Mouse (Mus musculus) lung, postnatal 14 days (tissue): ENCODE data around the gene Baz2b.
A peak's percentile ranks its signal among the peaks of the same experiment; 100 is the strongest.

ENCODE experiments used
- DNase-seq: peaks from one replicate; pipeline ENCODE4 v3.0.0; 2021

The Baz2b gene

DNA sequence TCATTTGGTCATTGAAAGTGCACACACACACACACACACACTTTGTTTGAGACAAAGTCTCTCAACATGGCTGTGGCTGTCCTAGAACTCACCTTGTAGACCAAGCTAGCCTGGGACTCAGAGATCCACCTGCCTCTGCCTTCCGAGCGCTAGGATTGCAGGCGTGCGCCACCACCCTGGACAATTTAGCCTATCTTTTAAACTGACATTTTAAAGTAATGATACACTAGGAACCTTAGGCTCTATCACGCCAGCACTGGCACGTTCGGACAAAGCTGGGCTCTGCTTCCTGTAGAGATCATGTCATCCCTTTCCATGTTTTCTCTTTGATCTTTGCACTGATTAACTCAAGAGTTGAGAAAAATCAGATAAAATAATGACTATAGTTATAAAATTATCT, 81.0 kb downstream of the Baz2b start:
- DNase-seq, result no peak

GRCm38 (mm10) chr2:60126831-60127230, 82.8 kb downstream of the Baz2b start:
- no peak for DNase-seq

DNA sequence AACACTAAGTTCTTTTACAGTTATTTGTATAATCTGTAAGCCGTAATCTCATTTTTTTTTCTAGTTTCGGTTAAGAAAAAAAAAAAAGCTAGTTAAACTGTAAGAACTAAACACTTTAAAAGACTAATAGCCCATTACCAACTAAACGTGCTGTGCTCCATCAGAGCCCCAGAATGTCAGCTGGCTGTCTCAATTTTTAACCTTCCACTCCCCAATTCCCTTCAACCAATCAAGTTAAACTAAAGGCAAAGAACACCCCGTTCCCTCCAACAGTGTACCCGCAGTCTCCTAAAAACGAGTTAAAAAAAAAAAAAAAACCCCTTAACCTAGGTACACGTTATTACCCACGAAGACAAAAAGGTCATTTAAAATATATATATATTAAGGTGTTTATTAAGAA, 83.3 kb downstream of the Baz2b start:
- DNase-seq, result no peak

- peak; percentile 73 for DNase-seq
Measured at GRCm38 (mm10) chr2:60125049-60126004, 84.3 kb downstream of the Baz2b start.

- peak; percentile 68 for DNase-seq
Measured at GRCm38 (mm10) chr2:60124648-60125048, 85.0 kb downstream of the Baz2b start.

- no peak for DNase-seq
Measured at GRCm38 (mm10) chr2:60123911-60124647, 85.6 kb downstream of the Baz2b start.

DNA sequence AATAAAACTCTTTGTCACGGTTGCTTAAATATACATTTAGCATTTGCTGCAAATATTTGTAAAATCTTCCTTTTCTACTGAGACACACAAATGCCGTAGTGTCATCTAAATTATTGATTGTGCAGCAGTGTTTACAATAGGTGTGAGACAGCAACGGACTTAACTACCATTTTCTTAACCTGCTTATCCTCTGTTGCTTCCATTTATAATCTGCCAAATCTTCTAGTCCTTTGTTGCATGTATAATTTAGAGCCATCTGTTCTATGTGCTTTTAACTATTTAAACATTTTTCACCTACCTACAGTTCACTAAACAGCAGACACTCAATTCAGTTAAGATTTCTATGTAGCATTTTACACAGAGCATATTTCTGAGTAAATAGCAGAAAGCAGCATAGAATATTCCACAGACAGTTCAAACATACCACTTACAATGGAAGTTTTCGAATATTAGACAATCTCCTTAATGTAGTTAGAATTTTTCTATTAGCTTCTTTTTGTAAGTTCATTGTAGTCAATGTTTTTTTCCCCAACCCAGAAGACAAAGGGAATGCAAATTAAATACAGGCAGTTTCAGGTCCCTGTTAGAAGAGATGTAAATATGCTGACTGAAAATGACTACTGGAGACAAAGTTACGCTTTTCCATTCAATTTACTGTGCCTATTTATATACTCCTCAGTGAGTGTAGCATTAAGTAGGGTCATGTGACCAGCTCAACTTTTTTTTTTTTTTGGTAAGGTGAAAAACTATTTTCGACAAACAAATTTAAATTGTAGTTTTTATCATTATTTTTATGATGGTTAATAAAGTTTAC, 86.4 kb downstream of the Baz2b start:
- no peak for DNase-seq

DNA sequence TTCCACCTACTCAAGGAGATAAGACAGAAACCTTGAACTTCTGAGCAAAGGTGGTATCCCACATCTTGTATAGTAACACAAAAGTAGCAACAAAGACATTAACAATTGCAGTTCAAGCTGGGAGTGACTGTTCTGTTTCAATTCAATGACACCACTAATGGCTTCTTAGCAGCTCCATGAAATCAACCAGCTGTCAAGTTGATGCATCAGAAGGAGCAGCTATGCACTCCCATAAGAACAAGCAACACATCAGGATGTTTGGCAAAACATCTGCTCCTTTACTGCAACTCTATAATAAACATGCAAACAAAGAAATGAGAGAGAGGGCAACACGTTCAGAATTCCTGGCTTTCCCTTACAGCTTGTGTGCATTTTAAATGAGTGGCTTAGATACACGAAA, 87.5 kb downstream of the Baz2b start:
- DNase-seq, result no peak

GRCm38 (mm10) chr2:60120681-60121080, 89.0 kb downstream of the Baz2b start:
- no peak for DNase-seq

- no peak for DNase-seq
Measured at GRCm38 (mm10) chr2:60118684-60119558, 90.7 kb downstream of the Baz2b start.

- DNase-seq, result no peak
Measured at GRCm38 (mm10) chr2:60117867-60118266, 91.8 kb downstream of the Baz2b start.

DNA sequence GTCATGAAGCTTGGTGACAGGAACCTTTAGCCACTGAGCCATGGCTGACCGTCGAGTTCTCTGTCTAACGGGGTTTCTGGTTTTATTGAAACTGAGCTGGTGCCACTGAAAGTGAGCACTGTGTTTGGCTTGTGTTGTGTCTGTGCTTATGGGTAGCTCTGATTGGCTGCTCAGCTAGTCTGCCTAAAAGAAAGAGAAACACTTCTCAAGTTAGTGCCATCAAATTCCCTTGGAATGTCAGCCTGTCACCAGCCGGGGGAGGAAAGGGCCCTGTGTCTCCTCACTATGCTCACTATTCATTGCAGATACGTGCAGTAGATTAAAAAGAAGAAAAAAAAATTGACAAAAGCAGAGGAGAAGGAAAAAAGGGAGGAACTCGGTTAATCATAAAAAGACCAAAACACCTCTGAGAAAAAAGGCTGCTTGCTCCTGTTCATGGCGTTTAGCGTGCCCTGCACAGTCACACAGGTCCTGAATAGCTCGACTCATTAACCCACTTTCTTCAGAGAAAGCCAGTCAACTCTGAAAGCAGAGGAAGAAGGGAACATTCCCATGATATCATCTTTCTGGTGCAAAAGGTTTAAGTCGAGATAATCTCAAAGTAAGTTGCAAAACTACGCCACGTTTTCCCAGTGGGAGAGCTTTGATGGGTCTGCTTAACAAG, 93.6 kb downstream of the Baz2b start:
- no peak for DNase-seq

- DNase-seq, result no peak
Measured at GRCm38 (mm10) chr2:60114901-60115300, 94.7 kb downstream of the Baz2b start.

DNA sequence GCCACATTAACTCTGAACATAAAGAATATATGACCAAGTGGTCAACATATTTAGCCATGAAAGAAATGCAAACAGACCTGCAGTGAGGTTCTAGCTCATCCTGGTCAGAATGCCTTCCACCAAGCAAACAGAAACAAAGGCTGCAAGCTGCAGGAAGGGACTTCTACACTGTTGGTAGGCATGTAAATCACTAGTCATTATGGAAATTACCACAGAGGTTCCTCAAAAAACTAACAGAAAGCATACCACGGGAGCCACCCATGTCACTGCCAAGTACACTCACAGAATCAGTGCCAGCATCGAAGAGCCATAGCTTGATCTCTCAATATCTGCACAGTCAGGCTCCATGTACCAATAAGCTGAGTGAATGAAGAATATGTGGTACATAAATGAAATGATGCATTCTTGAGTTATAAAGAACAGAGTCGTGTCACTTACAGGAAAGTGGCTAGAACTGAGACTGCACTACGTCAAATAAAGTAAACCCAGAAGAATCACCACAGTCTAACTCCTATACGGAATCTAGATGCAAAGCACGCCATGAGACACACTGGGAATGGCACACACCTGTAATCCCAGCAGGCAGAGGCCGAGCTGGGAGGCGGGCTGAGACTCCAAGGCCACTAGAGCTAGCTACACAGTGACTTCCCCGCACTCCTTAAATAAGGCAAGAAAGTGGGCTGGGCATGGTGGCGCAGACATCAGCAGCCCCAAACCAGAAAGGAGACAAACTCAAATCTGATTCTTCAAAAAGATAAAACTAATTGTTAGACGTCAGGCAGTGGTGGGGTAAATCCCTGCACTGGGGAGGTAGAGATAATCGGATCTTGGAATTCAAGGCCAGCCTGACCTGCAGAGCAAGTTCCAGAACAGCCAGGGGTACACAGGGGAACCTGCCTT, 95.7 kb downstream of the Baz2b start:
- DNase-seq, result no peak

GRCm38 (mm10) chr2:60112116-60112515, 97.5 kb downstream of the Baz2b start:
- no peak for DNase-seq

GRCm38 (mm10) chr2:60109001-60109400, 100.6 kb downstream of the Baz2b start:
- DNase-seq, result no peak

GRCm38 (mm10) chr2:60096625-60097024, 113.0 kb downstream of the Baz2b start:
- no peak for DNase-seq

DNA sequence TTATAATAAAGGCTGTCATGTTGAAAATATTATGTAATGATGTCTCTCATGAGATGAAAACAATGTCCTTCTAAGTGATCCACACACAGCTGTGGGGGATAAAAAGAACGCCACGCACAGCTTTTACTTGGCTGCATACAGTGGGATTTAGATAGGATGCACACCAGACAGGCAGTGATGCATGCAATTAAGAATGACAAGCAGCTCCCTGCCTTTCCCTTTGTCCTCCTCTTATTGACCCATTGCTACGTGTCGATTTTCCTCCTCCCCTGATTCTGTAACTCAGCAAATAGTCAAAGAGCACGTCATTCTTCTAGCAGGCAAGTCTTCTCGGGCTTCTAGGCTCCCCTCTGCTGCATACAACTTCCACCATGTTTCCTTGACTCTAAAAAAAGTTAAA, 119.4 kb downstream of the Baz2b start:
- DNase-seq, result no peak

- no peak for DNase-seq
Measured at GRCm38 (mm10) chr2:60089528-60090247, 120.0 kb downstream of the Baz2b start.
